Mouse (Mus musculus): ENCODE measurements around the gene Gfm2. TPM values are rescaled to one million over a fixed set of nuclear protein-coding genes. Genes with fewer than 3 reads are reported as not detected.
A peak's percentile ranks its signal among the peaks of the same experiment; 100 is the strongest.

The Gfm2 gene
- polyA plus RNA-seq, 1 experiment from 2014 or later, result 33.7 TPM

DNA sequence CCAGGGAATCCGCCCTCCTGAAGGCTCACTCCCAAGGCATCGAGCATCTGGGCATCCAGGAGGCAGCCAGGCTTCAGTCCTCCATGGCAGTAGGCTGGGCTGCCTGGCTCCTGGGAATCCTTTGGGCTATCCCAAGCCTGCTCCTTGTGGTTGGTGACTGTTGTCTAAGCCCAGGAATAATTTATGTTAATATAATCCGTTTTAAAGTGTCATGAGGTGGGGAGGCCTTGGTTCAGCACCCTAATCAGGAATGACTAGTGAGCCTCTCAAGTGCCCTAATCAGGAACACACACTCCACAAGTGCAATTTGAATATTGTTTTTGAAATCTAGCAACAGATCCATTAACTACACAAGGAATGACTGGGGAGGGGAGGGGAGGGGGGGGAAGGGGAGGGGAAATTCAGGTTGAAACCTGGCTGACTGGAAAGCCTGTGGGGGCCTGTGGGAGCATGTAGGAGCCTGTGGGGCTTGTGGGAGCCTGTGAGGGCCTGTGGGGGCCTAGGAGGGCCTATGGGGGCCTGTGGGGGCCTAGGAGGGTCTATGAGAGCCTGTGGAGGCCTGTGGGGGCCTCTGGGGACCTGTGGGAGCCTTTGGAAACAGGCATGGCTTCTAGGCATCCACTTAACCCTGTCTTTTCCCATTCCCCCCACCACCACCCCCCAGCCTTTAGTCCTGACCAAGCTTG is 77.0 kb downstream of the Gfm2 start:
- Histone ChIP-seq H3K4me3 (replicated peaks) (no peak overlapping the region), H3K9ac (no peak overlapping the region), H3K4me2 (no peak overlapping the region), H3K27ac (no peak overlapping the region), H3K4me1 (peaks cover 9% of the 10 kb centered on the region; the same call in 1 of the 2 replicates), H3K36me3 (no peaks in the 10 kb centered on the region), H3K9me3 (replicated peaks) (no peaks in the 10 kb centered on the region; the same call in 1 of the 2 replicates), H3K27me3 (no peaks in the 10 kb centered on the region)
- WGBS, result 67% methylated on average over 3 of the region's 3 CpGs
- ATAC-seq (replicated peaks; ENCODE audit: low FRiP score), result no peak

DNA sequence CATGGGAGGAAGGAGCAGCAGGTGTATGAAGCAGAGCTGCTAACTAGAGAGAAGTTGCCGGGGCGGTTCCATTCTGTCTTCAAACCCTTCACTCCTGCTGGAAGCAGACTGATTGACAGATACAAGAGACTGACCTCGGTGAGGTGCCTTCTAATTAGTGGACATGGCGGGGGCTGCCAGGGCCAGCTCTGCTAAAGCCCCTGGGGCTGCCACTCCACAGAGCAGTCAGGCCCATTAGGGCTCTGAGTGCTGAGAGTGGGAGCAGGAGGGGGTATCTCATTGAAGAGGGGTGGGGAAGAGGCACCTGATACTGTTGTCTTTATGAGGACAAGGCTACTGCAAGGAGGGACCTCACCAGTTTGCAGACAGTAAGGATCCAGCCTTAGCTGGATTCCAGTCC is 77.8 kb downstream of the Gfm2 start:
- Histone ChIP-seq H3K9me3 (replicated peaks) (no peaks in the 10 kb centered on the region), H3K9ac (no peak overlapping the region), H3K4me2 (no peak overlapping the region), H3K4me1 (peaks cover 9% of the 10 kb centered on the region; the same call in 1 of the 2 replicates), H3K36me3 (no peaks in the 10 kb centered on the region), H3K4me3 (replicated peaks) (no peak overlapping the region), H3K27me3 (no peaks in the 10 kb centered on the region), H3K27ac (no peak overlapping the region)
- WGBS, result 56% methylated on average over 4 of the region's 4 CpGs
- ATAC-seq (replicated peaks; ENCODE audit: low FRiP score), result no peak

DNA sequence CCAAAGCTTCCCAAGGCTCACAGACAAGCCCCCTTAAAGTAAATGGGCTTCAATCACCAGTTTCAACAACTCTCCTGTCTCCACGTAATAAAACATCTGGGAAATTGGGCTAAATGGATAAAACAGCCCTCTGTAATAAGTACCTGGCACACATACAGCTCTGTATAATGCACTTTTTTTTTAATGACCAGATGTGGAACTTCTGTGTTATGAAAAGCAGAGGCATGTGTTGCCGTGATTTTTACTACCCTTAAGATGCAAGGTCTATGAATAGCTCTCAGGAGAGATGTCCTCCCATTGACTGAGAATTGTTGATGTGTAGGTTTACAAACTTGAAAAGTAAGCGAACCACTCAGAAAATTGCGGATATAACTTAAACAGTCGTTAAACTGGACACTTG is 78.5 kb downstream of the Gfm2 start:
- H3K9me3 ChIP-seq (replicated peaks), result no peaks in the 10 kb centered on the region
- H3K36me3 ChIP-seq, result no peaks in the 10 kb centered on the region
- ATAC-seq (replicated peaks; ENCODE audit: low FRiP score), result no peak
- H3K9ac ChIP-seq, result no peak overlapping the region
- H3K4me2 ChIP-seq, result no peak overlapping the region
- H3K27ac ChIP-seq, result no peak overlapping the region
- H3K4me1 ChIP-seq, result peaks cover 9% of the 10 kb centered on the region; the same call in 1 of the 2 replicates
- no peak overlapping the region for H3K4me3 ChIP-seq (replicated peaks)
- WGBS, result 29% methylated on average over 5 of the region's 5 CpGs
- no peaks in the 10 kb centered on the region for H3K27me3 ChIP-seq

DNA sequence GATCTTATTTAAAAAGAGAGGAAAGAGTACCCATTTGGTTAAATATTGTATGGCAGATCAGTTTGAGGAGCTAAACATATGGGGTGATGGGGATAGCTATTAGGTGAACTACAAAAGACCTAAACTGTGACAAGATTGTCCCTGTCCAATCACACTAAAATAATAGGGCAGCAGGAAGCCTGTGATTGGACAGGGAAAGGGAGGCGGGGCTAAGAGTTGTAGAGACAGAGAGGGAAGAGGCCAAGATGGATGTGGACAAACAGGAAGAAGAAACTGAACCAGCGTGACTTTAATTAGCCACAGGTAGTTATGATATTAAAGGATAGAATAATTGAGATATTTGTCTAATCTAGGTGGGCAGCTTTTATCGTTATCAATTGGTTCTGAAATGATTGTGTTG is 82.3 kb downstream of the Gfm2 start:
- Histone ChIP-seq H3K9ac (no peak overlapping the region), H3K36me3 (no peaks in the 10 kb centered on the region), H3K4me3 (replicated peaks) (no peak overlapping the region), H3K9me3 (replicated peaks) (no peaks in the 10 kb centered on the region), H3K27ac (no peak overlapping the region), H3K27me3 (no peaks in the 10 kb centered on the region), H3K4me2 (no peak overlapping the region), H3K4me1 (peaks cover 16% of the 10 kb centered on the region)
- no peak for ATAC-seq (replicated peaks; ENCODE audit: low FRiP score)
- WGBS, result 88% methylated on average over 3 of the region's 3 CpGs

DNA sequence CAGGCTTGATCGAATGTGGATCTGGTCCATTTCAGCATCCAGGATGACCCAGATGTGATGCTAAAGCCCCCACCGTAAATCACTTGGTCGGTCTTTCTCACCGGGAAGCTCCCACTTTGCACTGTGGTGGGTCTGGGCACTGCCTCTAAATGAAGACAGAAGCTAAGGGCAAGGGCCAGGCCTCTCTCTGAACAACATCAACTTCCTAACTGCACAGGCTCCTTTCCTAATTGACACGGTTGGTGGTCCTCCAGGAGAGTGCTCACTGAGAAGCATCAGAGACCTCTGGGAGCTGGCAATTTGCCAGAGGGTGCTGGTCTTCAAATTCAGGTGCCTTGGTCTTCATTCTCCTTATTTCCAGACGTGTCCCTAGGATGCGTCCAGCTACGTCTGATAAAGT is 86.1 kb downstream of the Gfm2 start:
- Histone ChIP-seq H3K36me3 (no peaks in the 10 kb centered on the region), H3K9me3 (replicated peaks) (no peaks in the 10 kb centered on the region), H3K4me3 (replicated peaks) (no peak overlapping the region), H3K4me1 (peaks cover 11% of the 10 kb centered on the region), H3K4me2 (no peak overlapping the region), H3K27ac (no peak overlapping the region), H3K27me3 (no peaks in the 10 kb centered on the region), H3K9ac (no peak overlapping the region)
- WGBS, result 58% methylated on average over 8 of the region's 8 CpGs
- ATAC-seq (replicated peaks; ENCODE audit: low FRiP score), result no peak

DNA sequence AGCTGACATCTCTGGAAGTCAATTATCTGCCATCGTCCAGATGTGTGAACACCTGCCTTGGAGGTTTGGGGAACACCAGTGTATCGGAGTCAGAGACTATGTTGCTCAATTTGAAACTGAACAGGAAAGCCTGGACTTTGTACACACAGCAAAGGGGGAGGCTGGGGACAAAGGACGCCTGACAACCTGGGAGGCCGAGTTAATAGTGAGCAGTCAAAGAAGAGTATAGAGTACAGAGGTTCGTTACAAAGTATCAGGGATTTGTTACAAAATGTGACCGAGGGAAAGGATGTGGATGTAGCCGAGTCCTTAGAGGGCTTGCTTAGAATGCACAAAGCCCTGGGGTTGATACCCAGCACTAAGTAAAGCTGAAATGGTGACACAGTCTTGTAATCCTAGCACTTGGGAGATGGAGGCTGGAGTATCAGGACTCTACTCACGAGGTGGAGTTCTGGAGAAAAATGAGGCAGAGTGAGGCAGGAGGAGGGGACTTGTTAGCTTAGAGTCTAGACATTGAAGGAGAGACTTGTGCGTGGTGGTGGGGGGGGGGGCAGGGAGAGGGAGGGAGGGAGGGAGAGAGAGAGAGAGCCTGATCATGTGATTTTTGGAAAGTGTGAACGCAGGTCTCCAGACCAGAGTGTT is 86.7 kb downstream of the Gfm2 start:
- no peaks in the 10 kb centered on the region for H3K9me3 ChIP-seq (replicated peaks)
- ATAC-seq (replicated peaks; ENCODE audit: low FRiP score), result peak; percentile 81
- no peak overlapping the region for H3K9ac ChIP-seq
- no peak overlapping the region for H3K27ac ChIP-seq
- H3K4me2 ChIP-seq, result peak overlapping the region; percentile 52
- no peak overlapping the region for H3K4me3 ChIP-seq (replicated peaks)
- H3K4me1 ChIP-seq, result peaks cover 11% of the 10 kb centered on the region
- H3K27me3 ChIP-seq, result no peaks in the 10 kb centered on the region
- H3K36me3 ChIP-seq, result no peaks in the 10 kb centered on the region
- 64% methylated on average over 10 of the region's 10 CpGs for WGBS

DNA sequence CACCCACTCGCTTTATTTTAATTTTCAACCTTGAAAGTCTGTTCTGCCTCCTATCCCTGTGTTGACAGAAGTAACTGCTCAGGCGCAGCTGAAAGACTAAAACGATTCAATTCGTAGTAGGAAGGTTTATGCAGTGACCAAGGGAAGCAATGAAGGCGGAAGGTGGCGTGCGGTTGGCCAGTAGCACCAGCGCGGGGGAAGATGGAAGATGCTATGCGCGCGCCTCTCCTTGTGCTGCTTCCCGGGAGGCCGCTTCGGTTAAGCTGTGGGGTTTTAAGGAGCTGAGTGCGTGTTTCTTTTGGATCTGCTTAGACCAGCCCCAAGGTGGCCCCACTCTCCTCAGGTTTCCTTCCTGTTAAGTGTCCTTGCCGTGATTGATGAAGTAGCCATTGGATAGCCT is 87.4 kb downstream of the Gfm2 start:
- no peaks in the 10 kb centered on the region for H3K36me3 ChIP-seq
- 0 out of 2 replicates have a peak, but pooled peaks have one; percentile 26 for ATAC-seq (replicated peaks; ENCODE audit: low FRiP score)
- H3K4me1 ChIP-seq, result peaks cover 11% of the 10 kb centered on the region
- WGBS, result 34% methylated on average over 17 of the region's 17 CpGs
- 0 out of 2 replicates have a peak overlapping the region, but pooled peaks have one; percentile 14 for H3K9ac ChIP-seq
- peak overlapping the region; percentile 19 for H3K4me3 ChIP-seq (replicated peaks)
- peak overlapping the region; percentile 18; the same call in 1 of the 2 replicates for H3K27ac ChIP-seq
- H3K9me3 ChIP-seq (replicated peaks), result no peaks in the 10 kb centered on the region
- H3K27me3 ChIP-seq, result no peaks in the 10 kb centered on the region
- peak overlapping the region; percentile 52 for H3K4me2 ChIP-seq

DNA sequence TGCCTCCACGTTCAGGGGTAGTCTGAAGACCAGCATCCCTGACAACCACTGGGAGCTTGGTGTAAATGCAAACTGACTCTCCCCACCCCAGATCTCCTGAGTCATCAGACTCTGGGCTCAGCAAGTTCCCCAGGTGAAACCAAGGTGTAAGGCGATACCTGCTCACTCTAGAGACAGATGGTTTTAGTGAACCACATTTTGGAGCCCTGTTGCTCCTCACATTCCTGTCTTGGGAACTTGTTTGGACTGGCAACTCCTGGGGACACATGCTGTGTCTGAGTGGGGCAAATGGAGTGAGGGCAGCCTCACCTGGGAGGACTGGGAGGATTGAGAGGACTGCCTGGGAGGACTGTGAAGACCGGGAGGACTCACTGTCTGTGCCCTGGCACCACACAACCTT is 90.1 kb downstream of the Gfm2 start:
- H3K9ac ChIP-seq, result no peak overlapping the region
- no peaks in the 10 kb centered on the region for H3K36me3 ChIP-seq
- 88% methylated on average over 3 of the region's 3 CpGs for WGBS
- peaks cover 11% of the 10 kb centered on the region for H3K4me1 ChIP-seq
- no peak overlapping the region for H3K4me2 ChIP-seq
- ATAC-seq (replicated peaks; ENCODE audit: low FRiP score), result no peak
- no peaks in the 10 kb centered on the region for H3K27me3 ChIP-seq
- no peaks in the 10 kb centered on the region for H3K9me3 ChIP-seq (replicated peaks)
- no peak overlapping the region for H3K27ac ChIP-seq
- no peak overlapping the region for H3K4me3 ChIP-seq (replicated peaks)

DNA sequence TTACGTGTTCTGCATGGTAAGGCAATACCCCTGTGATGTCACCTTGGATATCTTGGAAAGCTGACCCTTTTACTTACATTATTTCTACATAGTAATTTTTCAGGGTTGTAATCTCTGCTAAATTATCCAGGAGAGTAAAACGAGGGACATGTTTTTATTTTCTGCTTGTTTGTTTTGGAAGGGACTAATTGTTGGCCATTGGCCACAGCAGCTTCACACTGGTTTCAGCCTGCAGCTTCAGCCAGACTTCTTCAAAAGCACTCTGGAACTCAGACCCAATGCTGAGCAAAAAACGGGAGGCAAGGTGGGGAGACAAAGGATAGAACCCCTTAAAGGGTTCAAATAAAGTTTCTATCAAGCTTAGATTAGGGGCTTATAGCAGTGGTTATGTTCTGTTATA is 92.4 kb downstream of the Gfm2 start:
- H3K4me1 ChIP-seq, result peaks cover 8% of the 10 kb centered on the region
- H3K27ac ChIP-seq, result no peak overlapping the region
- 54% methylated on average over 3 of the region's 3 CpGs for WGBS
- no peak overlapping the region for H3K4me3 ChIP-seq (replicated peaks)
- H3K9ac ChIP-seq, result no peak overlapping the region
- no peaks in the 10 kb centered on the region for H3K36me3 ChIP-seq
- H3K4me2 ChIP-seq, result no peak overlapping the region
- no peak for ATAC-seq (replicated peaks; ENCODE audit: low FRiP score)
- H3K27me3 ChIP-seq, result no peaks in the 10 kb centered on the region
- no peaks in the 10 kb centered on the region for H3K9me3 ChIP-seq (replicated peaks)

Other genes with a start within 250 kb of the Gfm2 start
- gene Gcnt4, start 213.2 kb upstream of the Gfm2 start, polyA plus RNA-seq (2015; fragmentation: Nextera tagmentation; extraction: Ambion mirVana), result 1.5 and 1.6 TPM in 2 replicates
- gene 1700029F12Rik, start 103.6 kb upstream of the Gfm2 start, polyA plus RNA-seq (2015; fragmentation: Nextera tagmentation; extraction: Ambion mirVana), result not detected in 2 replicates
- gene Fam169a, start 70.7 kb upstream of the Gfm2 start, polyA plus RNA-seq (2015; fragmentation: Nextera tagmentation; extraction: Ambion mirVana), result 3.0 and 3.4 TPM in 2 replicates
- gene Gm6169, start 38.7 kb upstream of the Gfm2 start, polyA plus RNA-seq (2015; fragmentation: Nextera tagmentation; extraction: Ambion mirVana), result 2.7 and 3.8 TPM in 2 replicates
- 54.5 and 57.0 TPM in 2 replicates for gene Nsa2, start within 50 bp of the Gfm2 start, polyA plus RNA-seq (2015; fragmentation: Nextera tagmentation; extraction: Ambion mirVana)
- 34.6 and 36.7 TPM in 2 replicates for gene Hexb, start 60.4 kb downstream of the Gfm2 start, polyA plus RNA-seq (2015; fragmentation: Nextera tagmentation; extraction: Ambion mirVana)
- 12.0 and 15.1 TPM in 2 replicates for gene Enc1, start 103.2 kb downstream of the Gfm2 start, polyA plus RNA-seq (2015; fragmentation: Nextera tagmentation; extraction: Ambion mirVana)